Mouse (Mus musculus): ENCODE results near the gene Zfp639. TPM values are rescaled to one million over a fixed set of nuclear protein-coding genes. Genes with fewer than 3 reads are reported as not detected.

Zfp639 gene
- 10 to 100 TPM; 34.9 to 39.1 TPM for total RNA-seq (2021)
- long read RNA-seq, transcript Zfp639-205 (7 exons, 2,211 nt): major isoform, 8 of 25 reads
- long read RNA-seq, transcript Zfp639-202 (7 exons, 1,988 nt): minor isoform, 6 of 25 reads
- long read RNA-seq, partial matches to known transcripts: 3 of 25 reads
- long read RNA-seq, other reads (novel, unspliced or antisense): 8 of 25 reads

- no peak for DNase-seq (ENCODE audit: low spot score in 2 of 2)
These were observed at the start of gene Zfp639 for GRCm38 (mm10) chr3:32509496-32510374. Gene Zfp639 (plus strand): TSS chr3:32510259.

- no peak for DNase-seq (ENCODE audit: low spot score in 2 of 2)
These were observed 42.7 kb upstream of the Zfp639 start for GRCm38 (mm10) chr3:32467321-32467720.

GRCm38 (mm10) chr3:32468411-32468810, 41.6 kb upstream of the Zfp639 start:
- DNase-seq (ENCODE audit: low spot score in 2 of 2): no peak

GRCm38 (mm10) chr3:32470449-32470848, 39.6 kb upstream of the Zfp639 start:
- no peak for DNase-seq (ENCODE audit: low spot score in 2 of 2)

- DNase-seq (ENCODE audit: low spot score in 2 of 2): peak in 1 of 2 experiments; percentile 24
These were observed 39.0 kb upstream of the Zfp639 start for GRCm38 (mm10) chr3:32471098-32471497.

GRCm38 (mm10) chr3:32472191-32472900, 37.7 kb upstream of the Zfp639 start:
- no peak for DNase-seq (ENCODE audit: low spot score in 2 of 2)

- no peak for DNase-seq (ENCODE audit: low spot score in 2 of 2)
These were observed 36.9 kb upstream of the Zfp639 start for GRCm38 (mm10) chr3:32473184-32473583.

GRCm38 (mm10) chr3:32479961-32480360, 30.1 kb upstream of the Zfp639 start:
- no peak for DNase-seq (ENCODE audit: low spot score in 2 of 2)

GRCm38 (mm10) chr3:32483035-32483434, 27.0 kb upstream of the Zfp639 start:
- DNase-seq (ENCODE audit: low spot score in 2 of 2): no peak

- no peak for DNase-seq (ENCODE audit: low spot score in 2 of 2)
These were observed 23.5 kb upstream of the Zfp639 start for GRCm38 (mm10) chr3:32486543-32486942.

- DNase-seq (ENCODE audit: low spot score in 2 of 2): no peak
These were observed 21.9 kb upstream of the Zfp639 start for GRCm38 (mm10) chr3:32488172-32488571.

- DNase-seq (ENCODE audit: low spot score in 2 of 2): no peak
These were observed 19.8 kb upstream of the Zfp639 start for GRCm38 (mm10) chr3:32490076-32490927.

GRCm38 (mm10) chr3:32490928-32491315, 19.1 kb upstream of the Zfp639 start:
- DNase-seq (ENCODE audit: low spot score in 2 of 2): no peak

GRCm38 (mm10) chr3:32492097-32493090, 17.7 kb upstream of the Zfp639 start, which contains the start of gene Kcnmb3:
Gene Kcnmb3 (minus strand): TSS chr3:32492231.
- DNase-seq (ENCODE audit: low spot score in 2 of 2): no peak

- DNase-seq (ENCODE audit: low spot score in 2 of 2): no peak
These were observed 15.5 kb upstream of the Zfp639 start for GRCm38 (mm10) chr3:32494387-32495087.

- DNase-seq (ENCODE audit: low spot score in 2 of 2): no peak
These were observed 14.8 kb upstream of the Zfp639 start for GRCm38 (mm10) chr3:32495088-32495770.

- DNase-seq (ENCODE audit: low spot score in 2 of 2): no peak
These were observed 14.0 kb upstream of the Zfp639 start for GRCm38 (mm10) chr3:32495856-32496710.

GRCm38 (mm10) chr3:32496711-32497070, 13.4 kb upstream of the Zfp639 start:
- DNase-seq (ENCODE audit: low spot score in 2 of 2): no peak
